Mouse (Mus musculus) neural tube, embryonic 12.5 days (tissue): ENCODE results near the gene Hira. TPM values are rescaled to one million over a fixed set of nuclear protein-coding genes. Genes with fewer than 3 reads are reported as not detected.
"Not testable (repeated sequence)": the region's sequence is repeated elsewhere in the genome, so short reads cannot be mapped to it uniquely, and the experiment has no call there.

ENCODE experiments used
- ATAC-seq: fragments of 200-750 bp; cut with Nextera tagmentation; 2 replicates; pipeline ENCODE4 v1.8.0; 2017; ENCODE audit warnings: low read depth, mild to moderate bottlenecking, moderate TSS enrichment, moderate library complexity; ENCODE audit not compliant: low FRiP score
- H3K27ac ChIP-seq: fragments of 300-500 bp; sonication (generic); 2 replicates; pipeline ENCODE4 v1.5.1; 2016
- H3K27me3 ChIP-seq: fragments of 300-500 bp; sonication (generic); replicated peaks from 2 replicates; pipeline ENCODE4 v1.6.1; 2016; ENCODE audit warnings: mild to moderate bottlenecking
- H3K36me3 ChIP-seq: fragments of 300-500 bp; sonication (generic); 2 replicates; pipeline ENCODE4 v1.6.1; 2016; ENCODE audit warnings: mild to moderate bottlenecking
- H3K4me1 ChIP-seq: fragments of 300-500 bp; sonication (generic); 2 replicates; pipeline ENCODE4 v1.6.1; 2016
- H3K4me2 ChIP-seq: fragments of 300-500 bp; sonication (generic); replicated peaks from 2 replicates; pipeline ENCODE4 v1.6.1; 2016; ENCODE audit warnings: mild to moderate bottlenecking
- H3K4me3 ChIP-seq: fragments of 300-500 bp; sonication (generic); 2 replicates; pipeline ENCODE4 v1.5.1; 2016
- H3K9ac ChIP-seq: fragments of 300-500 bp; sonication (generic); 2 replicates; pipeline ENCODE4 v1.6.1; 2016; ENCODE audit warnings: mild to moderate bottlenecking
- H3K9me3 ChIP-seq: fragments of 300-500 bp; sonication (generic); 2 replicates; pipeline ENCODE4 v1.6.1; 2016; ENCODE audit warnings: mild to moderate bottlenecking
- WGBS: fragments of 180-500 bp; shearing (Covaris S2); methylation state at CpG from one replicate; pipeline ENCODE4 v1.1.7; 2016; 5-methylcytosine and 5-hydroxymethylcytosine counted together
- polyA plus RNA-seq: library from polyadenylated mRNA; unstranded; fragments of >200 nt; fragmentation: Nextera tagmentation; extraction: Ambion mirVana; gene quantifications from 2 replicates; pipeline ENCODE4 v1.2.1, GENCODE M21; 2016

The Hira gene
- polyA plus RNA-seq, 1 experiment from 2014 or later, result 24.6 TPM

DNA sequence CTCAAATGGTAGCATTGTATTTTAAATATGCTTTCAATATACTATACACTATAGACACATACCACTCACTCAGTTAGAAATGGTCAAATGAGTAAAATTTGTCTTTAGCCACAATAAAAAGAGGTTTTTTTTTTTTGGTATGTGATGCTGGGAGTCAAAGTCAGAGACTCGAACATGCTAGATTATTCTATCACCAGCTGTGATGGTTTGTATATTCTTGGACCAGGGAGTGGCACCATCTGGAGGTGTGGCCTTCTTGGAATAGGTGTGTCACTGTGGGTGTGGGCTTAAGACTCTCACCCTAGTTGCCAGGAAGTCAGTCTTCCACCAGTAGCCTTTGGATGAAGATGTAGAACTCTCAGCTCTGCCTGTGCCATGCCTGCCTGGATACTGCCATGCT, 6.3 kb upstream of the Hira start:
- not testable (repeated sequence) for H3K27me3 ChIP-seq
- peaks cover 31% of the 10 kb centered on the region for H3K36me3 ChIP-seq
- 93% methylated on average over 1 of the region's 1 CpGs for WGBS

GRCm38 (mm10) chr16:18876091-18876441, 771 bp upstream of the Hira start:
- ATAC-seq, result no peak; the same call in 1 of the 2 replicates
- peak overlapping the region; percentile 82 for H3K27ac ChIP-seq
- H3K27me3 ChIP-seq, result no peaks in the 10 kb centered on the region
- H3K4me1 ChIP-seq, result peaks cover 20% of the 10 kb centered on the region; the same call in 1 of the 2 replicates
- peak overlapping the region; percentile 80 for H3K4me2 ChIP-seq
- no peaks in the 10 kb centered on the region for H3K9me3 ChIP-seq
- peaks cover 34% of the 10 kb centered on the region for H3K36me3 ChIP-seq
- H3K9ac ChIP-seq, result peak overlapping the region; percentile 90
- under 1% methylated on average over 17 of the region's 17 CpGs for WGBS
- peak overlapping the region; percentile 92 for H3K4me3 ChIP-seq

More for the DNA sequence above, 6.3 kb upstream of the Hira start:
- H3K9ac ChIP-seq, H3K9me3 ChIP-seq, H3K4me1 ChIP-seq, H3K4me3 ChIP-seq, H3K4me2 ChIP-seq, ATAC-seq, H3K27ac ChIP-seq: not testable (repeated sequence)

- under 1% methylated on average over 43 of the region's 43 CpGs for WGBS
- Histone ChIP-seq H3K4me2 (peak overlapping the region; percentile 80), H3K27me3 (no peaks in the 10 kb centered on the region), H3K36me3 (peaks cover 24% of the 10 kb centered on the region), H3K9me3 (no peaks in the 10 kb centered on the region), H3K4me1 (peaks cover 20% of the 10 kb centered on the region; the same call in 1 of the 2 replicates), H3K9ac (peak overlapping the region; percentile 90), H3K4me3 (peak overlapping the region; percentile 92), H3K27ac (peak overlapping the region; percentile 82)
- peak; percentile 57 for ATAC-seq
Measured at GRCm38 (mm10) chr16:18877386-18878090, 701 bp downstream of the Hira start.

- H3K4me1 ChIP-seq, result peaks cover 20% of the 10 kb centered on the region; the same call in 1 of the 2 replicates
- peak overlapping the region; percentile 80 for H3K4me2 ChIP-seq
- H3K4me3 ChIP-seq, result peak overlapping the region; percentile 92
- H3K9me3 ChIP-seq, result no peaks in the 10 kb centered on the region
- peaks cover 20% of the 10 kb centered on the region; the same call in 1 of the 2 replicates for H3K36me3 ChIP-seq
- peak overlapping the region; percentile 82; the same call in 1 of the 2 replicates for H3K27ac ChIP-seq
- H3K9ac ChIP-seq, result peak overlapping the region; percentile 90
- ATAC-seq, result no peak
- WGBS, result 35% methylated on average over 20 of the region's 20 CpGs
- no peaks in the 10 kb centered on the region for H3K27me3 ChIP-seq
Measured at GRCm38 (mm10) chr16:18878091-18878720, 1.4 kb downstream of the Hira start.

DNA sequence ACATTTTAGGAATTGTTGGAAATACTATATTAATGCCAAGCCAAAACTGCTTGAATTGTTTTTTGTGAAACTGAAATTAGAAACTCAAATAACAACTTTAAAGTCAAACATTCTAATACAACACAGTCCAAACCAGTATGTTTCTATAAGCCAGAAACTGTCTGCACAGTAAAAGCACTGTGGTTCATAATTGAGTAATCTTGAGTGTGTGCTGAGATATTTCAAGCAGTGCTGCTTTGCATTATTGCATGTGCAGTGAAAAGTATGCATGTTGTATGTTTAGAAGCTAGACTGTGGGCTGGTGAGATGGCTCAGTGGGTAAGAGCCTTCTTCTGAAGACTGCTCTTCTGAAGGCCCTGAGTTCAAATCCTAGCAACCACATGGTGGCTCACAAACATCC, 7.2 kb downstream of the Hira start:
- ATAC-seq, result no peak

DNA sequence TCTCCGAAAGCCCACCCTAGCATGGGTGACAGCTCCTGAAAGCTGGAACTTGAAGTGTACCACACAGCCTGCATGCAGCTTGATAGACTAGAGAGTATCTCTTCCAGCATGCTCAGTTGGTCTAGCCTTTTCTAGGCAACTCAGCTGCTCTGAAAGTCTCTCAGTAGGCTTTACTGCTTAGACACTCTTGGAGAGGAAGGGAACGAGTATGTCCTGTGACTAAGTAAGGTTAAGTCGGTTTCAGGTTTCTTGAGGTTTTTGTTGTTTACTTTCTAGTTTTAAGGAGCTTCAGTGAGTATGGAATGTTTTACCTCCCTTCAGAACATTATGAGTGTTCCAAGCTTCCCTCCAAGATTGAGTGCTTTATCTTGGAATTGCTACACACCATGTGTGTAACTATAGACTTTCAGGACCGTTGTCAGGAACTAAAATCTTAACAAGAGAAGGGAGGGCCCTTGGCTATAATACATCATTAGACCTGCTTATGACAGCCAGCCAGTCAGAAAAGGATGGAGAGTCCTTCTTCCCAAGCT, 17.1 kb downstream of the Hira start:
- Histone ChIP-seq H3K4me3 (no peak overlapping the region), H3K4me2 (no peak overlapping the region), H3K36me3 (peaks cover 24% of the 10 kb centered on the region), H3K27me3 (no peaks in the 10 kb centered on the region), H3K9ac (no peak overlapping the region), H3K9me3 (no peaks in the 10 kb centered on the region), H3K4me1 (no peaks in the 10 kb centered on the region), H3K27ac (no peak overlapping the region)
- 79% methylated on average over 4 of the region's 4 CpGs for WGBS
- ATAC-seq, result no peak

More for the DNA sequence above, 7.2 kb downstream of the Hira start:
- no peaks in the 10 kb centered on the region for H3K9me3 ChIP-seq
- H3K27ac ChIP-seq, result no peak overlapping the region
- H3K4me3 ChIP-seq, result no peak overlapping the region
- H3K36me3 ChIP-seq, result peaks cover 17% of the 10 kb centered on the region
- H3K4me1 ChIP-seq, result peaks cover 13% of the 10 kb centered on the region; the same call in 1 of the 2 replicates
- H3K9ac ChIP-seq, result no peak overlapping the region
- no peak overlapping the region for H3K4me2 ChIP-seq
- H3K27me3 ChIP-seq, result no peaks in the 10 kb centered on the region

- Histone ChIP-seq H3K4me2 (no peak overlapping the region), H3K27me3 (no peaks in the 10 kb centered on the region), H3K27ac (no peak overlapping the region), H3K4me3 (no peak overlapping the region), H3K9ac (no peak overlapping the region), H3K9me3 (no peaks in the 10 kb centered on the region), H3K4me1 (no peaks in the 10 kb centered on the region), H3K36me3 (peaks cover 34% of the 10 kb centered on the region)
- 89% methylated on average over 3 of the region's 3 CpGs for WGBS
- no peak for ATAC-seq
Measured at GRCm38 (mm10) chr16:18895249-18895648, 18.4 kb downstream of the Hira start.

- no peak overlapping the region for H3K27ac ChIP-seq
- no peaks in the 10 kb centered on the region for H3K4me1 ChIP-seq
- no peak overlapping the region for H3K4me2 ChIP-seq
- WGBS, result 81% methylated on average over 10 of the region's 10 CpGs
- H3K4me3 ChIP-seq, result no peak overlapping the region
- no peaks in the 10 kb centered on the region for H3K9me3 ChIP-seq
- peaks cover 42% of the 10 kb centered on the region for H3K36me3 ChIP-seq
- H3K9ac ChIP-seq, result no peak overlapping the region
- H3K27me3 ChIP-seq, result no peaks in the 10 kb centered on the region
- ATAC-seq, result no peak
Measured at GRCm38 (mm10) chr16:18896429-18896828, 19.6 kb downstream of the Hira start.

GRCm38 (mm10) chr16:18905648-18906047, 28.8 kb downstream of the Hira start:
- Histone ChIP-seq H3K36me3 (peaks cover 60% of the 10 kb centered on the region), H3K4me3 (no peak overlapping the region), H3K27ac (no peak overlapping the region), H3K9me3 (no peaks in the 10 kb centered on the region), H3K4me2 (no peak overlapping the region), H3K27me3 (no peaks in the 10 kb centered on the region), H3K4me1 (no peaks in the 10 kb centered on the region), H3K9ac (no peak overlapping the region)
- 100% methylated on average over 1 of the region's 1 CpGs for WGBS
- ATAC-seq, result no peak

GRCm38 (mm10) chr16:18916064-18916463, 39.2 kb downstream of the Hira start:
- Histone ChIP-seq H3K4me3 (no peak overlapping the region), H3K4me1 (no peaks in the 10 kb centered on the region), H3K4me2 (no peak overlapping the region), H3K9me3 (no peaks in the 10 kb centered on the region), H3K9ac (no peak overlapping the region), H3K36me3 (peaks cover 75% of the 10 kb centered on the region), H3K27me3 (no peaks in the 10 kb centered on the region), H3K27ac (no peak overlapping the region)
- WGBS, result 98% methylated on average over 4 of the region's 4 CpGs
- ATAC-seq, result no peak

- 94% methylated on average over 2 of the region's 2 CpGs for WGBS
- ATAC-seq, result no peak
- Histone ChIP-seq H3K27ac (no peak overlapping the region), H3K36me3 (peaks cover 89% of the 10 kb centered on the region), H3K4me2 (no peak overlapping the region), H3K9me3 (no peaks in the 10 kb centered on the region), H3K27me3 (no peaks in the 10 kb centered on the region), H3K9ac (no peak overlapping the region), H3K4me3 (no peak overlapping the region), H3K4me1 (no peaks in the 10 kb centered on the region)
Measured at GRCm38 (mm10) chr16:18921771-18922170, 44.9 kb downstream of the Hira start.

GRCm38 (mm10) chr16:18927963-18928362, 51.1 kb downstream of the Hira start:
- Histone ChIP-seq H3K4me2 (no peak overlapping the region), H3K4me3 (no peak overlapping the region), H3K9ac (no peak overlapping the region), H3K9me3 (no peaks in the 10 kb centered on the region), H3K27ac (no peak overlapping the region), H3K4me1 (no peaks in the 10 kb centered on the region), H3K27me3 (no peaks in the 10 kb centered on the region), H3K36me3 (peaks cover 68% of the 10 kb centered on the region)
- ATAC-seq, result no peak
- 100% methylated on average over 1 of the region's 1 CpGs for WGBS
